Mouse (Mus musculus) right cerebral cortex, postnatal 25 days (tissue): Measurements from ENCODE around the gene Fgf12.

ENCODE experiments used
- DNase-seq: peaks from one replicate; pipeline ENCODE4 v3.0.0; 2022

Gene Fgf12

GRCm38 (mm10) chr16:28752638-28753118 lies at the start of gene Fgf12:
TSS of gene Fgf12 (minus strand) at chr16:28753068.
- peak; percentile 42 for DNase-seq

GRCm38 (mm10) chr16:28793115-28793514 lies 40.2 kb upstream of the Fgf12 start:
- DNase-seq, result peak; percentile 10

- DNase-seq, result no peak
Observed at GRCm38 (mm10) chr16:28770276-28770675, 17.4 kb upstream of the Fgf12 start.

DNA sequence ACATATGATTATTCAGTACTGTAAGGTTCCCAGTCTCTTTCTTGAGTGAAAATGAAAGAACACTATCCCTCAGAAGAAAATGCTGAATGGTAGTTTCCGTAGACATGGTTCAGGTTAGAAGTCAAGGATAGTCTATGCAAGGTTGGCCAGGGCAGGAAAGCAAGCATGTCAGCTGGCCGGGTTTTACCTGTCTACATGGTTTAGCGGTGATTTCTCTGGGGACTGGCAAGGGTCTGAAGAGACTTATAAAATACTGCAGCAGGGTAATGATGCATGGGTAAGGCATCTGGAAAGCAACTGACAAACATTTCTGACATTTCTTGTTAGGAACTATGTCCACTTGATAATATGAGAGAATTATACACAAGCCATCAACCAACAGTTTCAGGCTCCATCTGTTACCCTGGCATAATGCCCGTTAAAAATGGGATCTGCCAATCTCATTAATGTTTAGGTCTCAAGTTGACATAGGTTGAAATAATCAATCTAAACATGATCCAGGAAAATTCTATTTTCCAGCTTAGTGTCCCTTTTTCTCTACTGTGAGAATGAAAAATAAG lies 8.6 kb upstream of the Fgf12 start:
- DNase-seq, result no peak

GRCm38 (mm10) chr16:28753124-28753917 lies 453 bp upstream of the Fgf12 start:
- peak; percentile 87 for DNase-seq

DNA sequence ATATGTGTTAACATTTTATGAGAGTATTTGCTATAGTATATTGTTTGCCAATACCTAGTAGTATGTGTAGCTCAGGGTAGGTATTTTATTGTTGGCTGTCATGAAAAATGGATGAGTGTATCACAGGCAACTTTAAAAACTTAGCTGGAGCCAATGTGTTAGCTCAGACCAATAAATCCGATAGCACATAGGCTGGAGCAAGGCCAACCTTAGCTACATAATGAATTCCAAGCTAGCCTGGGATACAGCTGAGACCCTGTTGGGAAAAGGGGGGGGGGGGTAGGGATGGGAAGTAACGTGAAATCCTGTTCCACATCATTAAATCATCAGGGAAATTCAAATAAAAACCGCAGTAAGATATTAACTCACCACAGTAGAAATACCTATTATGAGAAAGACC lies 18.4 kb downstream of the Fgf12 start:
- no peak for DNase-seq

DNA sequence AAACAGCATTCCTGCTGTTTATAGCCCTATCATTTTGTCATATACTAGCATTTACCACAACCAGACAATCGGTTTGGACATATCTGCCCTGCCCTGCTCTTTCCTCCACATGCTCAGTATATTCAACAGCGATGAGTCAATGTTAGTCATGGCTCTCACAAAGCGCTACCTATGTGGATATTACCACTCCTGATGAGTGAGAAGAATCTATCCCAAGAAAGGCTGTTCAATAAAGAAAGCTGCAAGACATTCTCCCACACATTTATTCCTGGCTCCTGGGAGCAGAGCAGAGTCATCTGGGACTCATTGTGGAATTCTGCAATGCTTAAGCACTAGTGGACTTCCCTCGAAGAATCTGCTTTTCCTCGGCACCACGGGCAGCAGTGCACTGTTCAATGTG lies 26.1 kb downstream of the Fgf12 start:
- DNase-seq, result no peak

DNA sequence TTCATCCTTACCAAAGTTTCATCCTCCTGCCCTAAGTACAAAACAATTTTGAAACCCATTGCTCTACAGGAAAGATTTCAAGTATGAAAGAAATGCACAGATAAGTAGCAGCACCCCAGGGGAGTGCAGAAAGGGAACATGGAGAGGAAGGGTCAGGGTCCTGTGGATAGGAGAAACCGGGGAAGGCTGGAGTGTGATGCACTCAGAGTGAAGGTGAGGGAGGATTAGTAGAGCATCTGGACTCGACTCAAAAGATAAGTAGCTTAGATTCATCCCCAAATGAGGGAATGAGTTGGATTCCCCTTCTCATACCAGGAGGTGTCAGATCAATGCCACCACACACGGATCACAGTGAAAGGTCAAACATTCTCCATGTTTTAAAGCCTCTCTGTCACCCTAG lies 46.2 kb downstream of the Fgf12 start:
- no peak for DNase-seq

GRCm38 (mm10) chr16:28700346-28700745 lies 52.5 kb downstream of the Fgf12 start:
- DNase-seq, result no peak

GRCm38 (mm10) chr16:28696851-28697250 lies 56.0 kb downstream of the Fgf12 start:
- DNase-seq, result no peak

DNA sequence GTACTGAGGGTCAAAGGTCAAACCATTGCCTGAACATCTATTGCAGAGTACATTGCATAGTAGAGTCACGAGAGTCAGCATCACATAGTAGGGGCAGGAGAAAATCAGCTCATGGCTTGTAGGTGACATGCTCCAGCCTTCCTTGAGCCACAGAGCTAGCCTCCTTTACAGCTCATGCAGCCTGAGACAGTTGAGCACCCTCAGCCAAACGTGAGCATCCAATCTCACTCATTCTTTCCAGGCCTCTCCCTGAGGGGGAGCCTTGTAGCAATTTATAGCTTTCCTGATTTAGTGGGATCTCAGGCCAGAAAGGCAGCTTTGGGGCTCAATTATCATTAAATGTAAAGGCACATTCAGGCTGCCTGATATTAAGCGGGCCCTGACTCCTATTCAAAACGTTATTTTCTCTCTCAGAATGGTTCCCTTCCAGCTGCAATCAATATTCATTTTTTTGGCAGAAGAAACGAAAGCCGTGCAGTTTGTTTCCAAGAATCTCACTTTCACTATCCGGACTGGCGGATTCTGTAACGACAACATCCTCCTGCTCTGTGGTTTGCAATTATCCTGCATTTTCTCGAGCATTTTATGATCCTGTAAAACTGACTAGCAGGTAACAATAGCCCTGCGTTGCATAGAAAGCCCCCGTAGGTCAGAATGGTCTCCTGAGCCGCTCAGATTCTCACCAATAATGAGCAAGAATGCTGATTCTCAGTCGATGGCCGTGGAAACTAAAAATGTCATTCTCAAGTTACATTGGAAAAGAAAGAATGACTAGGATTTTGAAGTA lies 58.6 kb downstream of the Fgf12 start:
- DNase-seq, result peak; percentile 25

- no peak for DNase-seq
Observed at GRCm38 (mm10) chr16:28688861-28689385, 63.9 kb downstream of the Fgf12 start.

- DNase-seq, result peak; percentile 36
Observed at GRCm38 (mm10) chr16:28681625-28682024, 71.2 kb downstream of the Fgf12 start.

GRCm38 (mm10) chr16:28668815-28669347 lies 84.0 kb downstream of the Fgf12 start:
- no peak for DNase-seq

DNA sequence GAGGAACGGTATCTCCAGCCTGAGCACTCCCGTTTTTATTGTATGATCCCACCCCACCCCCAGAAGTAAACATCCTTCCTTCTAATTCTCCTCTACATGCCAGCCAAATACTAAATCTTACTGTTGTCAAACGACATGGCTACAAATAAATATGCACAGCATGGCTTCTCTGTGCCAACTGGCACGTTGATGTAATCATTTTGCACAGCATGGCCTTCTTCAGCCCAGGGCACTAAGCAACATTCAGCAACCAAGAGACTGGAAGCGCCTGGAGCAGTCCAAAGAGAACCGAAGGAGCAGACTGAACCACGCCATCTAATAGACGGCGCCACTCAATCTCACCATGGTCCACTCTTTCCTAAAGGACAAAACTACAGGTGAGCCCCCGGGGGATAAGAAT lies 100.2 kb downstream of the Fgf12 start:
- DNase-seq, result no peak

DNA sequence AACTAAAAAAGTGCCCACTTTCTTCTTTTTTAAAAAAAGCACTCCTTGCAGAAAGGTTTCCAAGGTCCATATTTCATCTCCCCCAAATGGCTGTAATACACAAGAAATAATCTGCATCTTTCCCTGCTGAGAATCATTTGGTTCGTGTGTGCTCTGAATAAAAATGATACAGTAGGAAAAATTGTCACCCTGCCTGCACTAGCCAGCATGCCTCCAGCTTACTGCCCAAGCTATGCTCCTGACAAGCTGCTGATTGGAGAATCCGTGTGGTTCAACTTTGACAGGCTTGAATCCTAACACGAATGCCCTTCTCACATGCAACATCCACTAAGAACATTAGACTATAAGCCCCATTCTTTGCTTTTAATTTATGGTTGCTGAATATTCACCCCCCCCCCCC lies 102.3 kb downstream of the Fgf12 start:
- DNase-seq, result no peak

- DNase-seq, result no peak
Observed at GRCm38 (mm10) chr16:28645030-28645429, 107.8 kb downstream of the Fgf12 start.

GRCm38 (mm10) chr16:28631721-28632120 lies 121.1 kb downstream of the Fgf12 start:
- DNase-seq, result no peak

DNA sequence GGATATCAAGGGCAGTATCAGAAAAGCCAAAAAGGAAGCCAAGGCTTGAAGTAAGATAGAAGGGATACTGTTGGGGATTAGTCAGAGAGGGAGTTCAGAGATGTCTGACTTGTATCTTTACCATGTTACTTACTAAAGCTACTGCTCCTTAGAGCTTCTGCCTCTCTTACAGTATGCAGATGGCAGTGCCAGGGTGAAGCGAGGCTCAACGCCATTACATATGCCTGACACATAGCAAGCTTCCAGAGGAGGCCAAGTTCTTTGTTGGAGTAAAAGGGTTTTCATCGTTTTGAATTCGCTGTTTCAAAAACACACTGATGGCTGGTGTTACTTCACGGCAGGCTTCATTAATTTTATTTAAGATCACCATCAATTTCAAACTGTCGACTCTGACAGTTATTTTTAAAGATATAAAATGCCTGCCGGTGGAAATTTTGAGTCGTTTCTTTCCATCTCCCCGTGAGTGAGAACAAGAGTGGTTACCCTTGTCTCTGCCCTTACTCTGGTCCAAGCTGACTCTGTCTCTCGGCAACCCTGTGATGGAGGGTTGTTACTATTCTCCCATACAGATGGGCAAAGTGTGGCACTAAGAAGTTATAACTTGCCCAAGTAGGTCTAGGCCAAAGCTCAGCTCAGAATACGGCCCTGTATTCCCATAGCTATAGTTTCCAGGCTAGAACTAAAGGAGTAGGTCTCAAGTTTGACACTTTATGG lies 121.9 kb downstream of the Fgf12 start:
- no peak for DNase-seq

DNA sequence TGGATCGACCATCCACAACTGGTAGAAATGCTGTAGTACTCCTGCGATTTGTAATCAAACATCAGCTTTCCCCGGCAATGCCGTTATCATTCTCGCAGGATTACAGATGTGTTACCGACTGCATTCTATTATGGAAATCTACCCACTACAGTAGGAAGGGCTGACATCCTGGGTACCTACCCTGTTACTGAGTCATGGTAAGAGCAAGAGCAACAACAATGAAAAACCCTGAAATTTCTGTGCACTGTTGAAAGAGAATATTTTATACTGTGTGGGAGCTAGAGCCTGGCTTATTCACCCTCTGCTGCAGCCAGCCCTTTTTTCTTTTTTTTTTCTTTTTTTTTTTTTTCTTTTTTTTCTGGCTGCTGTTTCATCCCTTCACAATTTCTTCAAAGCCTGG lies 126.6 kb downstream of the Fgf12 start:
- no peak for DNase-seq

DNA sequence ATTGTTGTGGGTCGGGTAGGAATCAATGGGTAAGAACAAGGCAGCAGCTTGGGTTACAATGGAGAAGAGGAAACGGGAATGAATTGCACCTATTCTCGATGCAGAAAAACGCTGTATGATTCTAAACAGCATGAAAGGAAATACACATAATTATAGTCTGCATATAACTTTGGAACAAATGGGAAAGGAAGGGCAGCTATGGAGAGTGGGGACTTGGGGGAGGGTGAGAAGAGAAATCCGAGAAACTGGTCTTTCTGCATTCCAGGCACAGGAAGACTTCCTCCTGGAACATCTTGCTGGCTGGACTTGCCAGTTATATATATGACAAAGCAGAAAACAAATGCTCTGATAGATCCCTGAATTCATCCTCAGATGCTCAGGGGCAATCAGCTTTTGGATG lies 127.2 kb downstream of the Fgf12 start:
- DNase-seq, result no peak

DNA sequence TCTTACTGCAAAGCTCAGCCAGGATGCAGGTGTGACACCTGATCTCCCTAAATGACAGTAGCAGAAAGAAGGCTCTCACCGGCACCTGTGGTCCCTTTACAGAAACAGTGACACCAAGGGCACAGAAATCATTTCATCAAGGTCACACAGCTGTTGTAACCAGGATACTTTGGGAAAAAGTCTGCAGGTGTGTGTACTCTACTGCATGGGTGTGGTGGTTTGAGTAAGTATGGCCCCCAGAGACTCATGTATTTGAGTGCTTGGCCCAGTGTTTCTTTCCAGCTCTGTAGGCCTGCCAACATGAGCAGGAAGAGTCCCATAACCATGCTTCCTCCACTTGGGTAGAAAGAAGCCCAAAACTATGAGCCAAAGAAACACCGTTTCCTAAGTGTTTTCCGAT lies 138.5 kb downstream of the Fgf12 start:
- no peak for DNase-seq

DNA sequence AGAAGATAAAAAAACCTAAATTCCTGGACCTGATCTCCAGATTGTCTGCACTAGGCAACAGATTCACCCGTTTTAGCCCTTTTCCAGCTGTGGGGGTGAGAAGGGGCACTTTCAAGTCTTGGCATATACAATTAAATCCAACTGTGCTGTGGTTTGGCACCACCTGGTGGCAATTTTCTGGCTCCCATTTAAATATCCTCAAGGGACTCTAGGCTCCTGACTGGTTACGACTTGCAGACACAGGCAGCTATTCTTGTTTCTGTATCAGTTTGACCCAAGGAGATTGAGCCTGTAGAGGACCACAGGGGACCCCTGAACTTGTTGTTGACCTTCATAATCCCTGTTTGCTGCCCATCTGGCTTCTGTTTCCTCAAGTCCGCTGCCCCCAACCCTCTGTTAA lies 141.9 kb downstream of the Fgf12 start:
- no peak for DNase-seq
